Mouse (Mus musculus) MEL (cell line): ENCODE measurements around the gene Rnf123. TPM values are rescaled to one million over a fixed set of nuclear protein-coding genes. Genes with fewer than 3 reads are reported as not detected.

Source experiments
- DNase-seq: peaks from one replicate; pipeline ENCODE4 v3.0.0; 2011; ENCODE audit warnings: low read depth, low spot score
- H3K27ac ChIP-seq: 2 replicates; pipeline ENCODE4 v1.5.1; 2012; ENCODE audit warnings: low read depth, mild to moderate bottlenecking, control low read depth, low read length, moderate library complexity; ENCODE audit not compliant: control insufficient read depth
- H3K27me3 ChIP-seq, 2 experiments: fragments of 150-350 bp in 1 of 2; sonication (generic) in 1 of 2; 2 replicates each; pipeline ENCODE4 v1.6.1; 2012; ENCODE audit warnings: low read length in 2 of 2, mild to moderate bottlenecking in 2 of 2, improper control_type of control experiment in 1 of 2, moderate library complexity in 1 of 2; ENCODE audit not compliant: insufficient read depth in 2 of 2, control insufficient read depth in 1 of 2
- H3K36me3 ChIP-seq, 2 experiments: 2 replicates each; pipeline ENCODE4 v1.6.1; 2012 to 2014; ENCODE audit warnings: low read length in 2 of 2, improper control_type of control experiment in 1 of 2, inconsistent platforms in 1 of 2, mild to moderate bottlenecking in 1 of 2; ENCODE audit not compliant: insufficient read depth in 2 of 2, control insufficient read depth in 1 of 2
- H3K4me1 ChIP-seq, 2 experiments: fragments of 150-350 bp in 1 of 2; sonication (generic) in 1 of 2; 2 replicates each; pipeline ENCODE4 v1.6.1; 2012; ENCODE audit warnings: low read length in 2 of 2, improper control_type of control experiment in 1 of 2, mild to moderate bottlenecking in 1 of 2; ENCODE audit not compliant: insufficient read depth in 2 of 2, control insufficient read depth in 1 of 2
- H3K4me3 ChIP-seq, 2 experiments: fragments of 150-350 bp in 1 of 2; sonication (generic) in 1 of 2; 2 replicates each; pipeline ENCODE4 v1.5.1; 2012; ENCODE audit warnings: low read depth in 2 of 2, low read length in 2 of 2, mild to moderate bottlenecking in 2 of 2, moderate library complexity in 2 of 2, control low read depth in 1 of 2, improper control_type of control experiment in 1 of 2; ENCODE audit not compliant: control insufficient read depth in 1 of 2, insufficient read depth in 1 of 2
- H3K79me2 ChIP-seq: 2 replicates; pipeline ENCODE4 v1.6.1; 2012; ENCODE audit warnings: mild to moderate bottlenecking, low read length, moderate library complexity; ENCODE audit not compliant: control insufficient read depth, poor library complexity, insufficient read depth
- H3K9ac ChIP-seq: 2 replicates; pipeline ENCODE4 v1.6.1; 2012; ENCODE audit warnings: low read depth, mild to moderate bottlenecking, control low read depth, low read length, moderate library complexity; ENCODE audit not compliant: control insufficient read depth, poor library complexity, severe bottlenecking
- H3K9me3 ChIP-seq: fragments of 150-350 bp; sonication (generic); replicated peaks from 2 replicates; pipeline ENCODE4 v1.6.1; 2012; ENCODE audit warnings: mild to moderate bottlenecking, low read length, improper control_type of control experiment, moderate library complexity; ENCODE audit not compliant: insufficient read depth
- CHD1 ChIP-seq: IDR thresholded peaks from 2 replicates; pipeline ENCODE4 v1.6.1; 2012; ENCODE audit warnings: low read depth, mild to moderate bottlenecking, inconsistent platforms, low read length, improper control_type of control experiment
- CHD2 ChIP-seq: IDR thresholded peaks from 2 replicates; pipeline ENCODE4 v1.6.1; 2011; ENCODE audit warnings: low read length, improper control_type of control experiment
- E2F4 ChIP-seq: IDR thresholded peaks from 2 replicates; pipeline ENCODE4 v1.6.1; 2011; ENCODE audit warnings: low read depth, low read length, improper control_type of control experiment, borderline replicate concordance
- KAT2A ChIP-seq: conservative IDR thresholded peaks from 2 replicates; pipeline ENCODE4 v1.6.1; 2012; ENCODE audit warnings: low read depth, low read length, improper control_type of control experiment, inconsistent platforms
- MEF2A ChIP-seq: IDR thresholded peaks from 2 replicates; pipeline ENCODE4 v1.6.1; 2014; ENCODE audit warnings: low read depth, mild to moderate bottlenecking, inconsistent platforms, low read length, improper control_type of control experiment; ENCODE audit not compliant: poor library complexity, insufficient replicate concordance, severe bottlenecking; ENCODE audit errors: extremely low read depth
- MXI1 ChIP-seq: IDR thresholded peaks from 2 replicates; pipeline ENCODE4 v1.6.1; 2011; ENCODE audit warnings: mild to moderate bottlenecking, low read depth, low read length, improper control_type of control experiment
- NELFE ChIP-seq: IDR thresholded peaks from 2 replicates; pipeline ENCODE4 v1.6.1; 2011; ENCODE audit warnings: low read depth, low read length, improper control_type of control experiment
- POLR2AphosphoS2 ChIP-seq: IDR thresholded peaks from 2 replicates; pipeline ENCODE4 v1.6.1; 2011; ENCODE audit warnings: low read length, improper control_type of control experiment
- SMC3 ChIP-seq: IDR thresholded peaks from 2 replicates; pipeline ENCODE4 v1.6.1; 2011; ENCODE audit warnings: low read depth, low read length, improper control_type of control experiment
- TCF12 ChIP-seq: IDR thresholded peaks from 2 replicates; pipeline ENCODE4 v1.6.1; 2014; ENCODE audit warnings: low read depth, mild to moderate bottlenecking, inconsistent platforms, low read length, improper control_type of control experiment, moderate library complexity
- UBTF ChIP-seq: IDR thresholded peaks from 2 replicates; pipeline ENCODE4 v1.6.1; 2012; ENCODE audit warnings: low read depth, mild to moderate bottlenecking, inconsistent platforms, low read length, improper control_type of control experiment, moderate library complexity, borderline replicate concordance; ENCODE audit not compliant: insufficient read depth
- USF2 ChIP-seq, 2 experiments: IDR thresholded peaks; 2 replicates each; pipeline ENCODE4 v1.6.1; 2011 to 2012; ENCODE audit warnings: improper control_type of control experiment in 2 of 2, low read length in 2 of 2, borderline replicate concordance in 1 of 2, inconsistent platforms in 1 of 2, low read depth in 1 of 2, mild to moderate bottlenecking in 1 of 2; ENCODE audit not compliant: insufficient read depth in 1 of 2
- ZC3H11A ChIP-seq: IDR thresholded peaks from 2 replicates; pipeline ENCODE4 v1.6.1; 2012; ENCODE audit warnings: low read depth, mild to moderate bottlenecking, inconsistent platforms, low read length, improper control_type of control experiment
- ZKSCAN1 ChIP-seq: IDR thresholded peaks from 2 replicates; pipeline ENCODE4 v1.6.1; 2012; ENCODE audit warnings: low read depth, mild to moderate bottlenecking, inconsistent platforms, low read length, improper control_type of control experiment, moderate library complexity
- ZMIZ1 ChIP-seq: IDR thresholded peaks from 2 replicates; pipeline ENCODE4 v1.6.1; 2012; ENCODE audit warnings: low read depth, mild to moderate bottlenecking, inconsistent platforms, low read length, improper control_type of control experiment, moderate library complexity
- ZNF384 ChIP-seq: IDR thresholded peaks from 2 replicates; pipeline ENCODE4 v1.6.1; 2012; ENCODE audit warnings: low read depth, mild to moderate bottlenecking, inconsistent platforms, low read length, improper control_type of control experiment
- polyA plus RNA-seq, 2 experiments: library from polyadenylated mRNA; stranded (reverse) in 1 of 2; unstranded in 1 of 2; fragments of >175 nt in 1 of 2; fragments of >200 nt in 1 of 2; gene quantifications; 2 replicates each; pipeline versions ENCODE4 v1.2.1 to v1.2.4; 2012; ENCODE audit warnings: low replicate concordance in 2 of 2, low read depth in 1 of 2; ENCODE audit not compliant: insufficient read length in 2 of 2, insufficient read depth in 1 of 2, missing spikeins in 1 of 2
- total RNA-seq: library from RNA; depleted of rRNA; stranded (reverse); fragments of 300-350 nt; gene quantifications from 2 replicates; pipeline ENCODE4 v1.2.3, GENCODE M21; 2012

Gene Rnf123
- total and polyA plus RNA-seq, 3 experiments, result 28.5 to 74.8 TPM; not detected in 1

- H3K9ac ChIP-seq, result no peak overlapping the region
- no peak overlapping the region for H3K27ac ChIP-seq
- no peak for DNase-seq
- TF ChIP-seq KAT2A (no peak), MEF2A (no peak), ZMIZ1 (no peak), MXI1 (no peak), NELFE (no peak), UBTF (no peak), E2F4 (no peak), CHD1 (no peak), SMC3 (no peak), ZNF384 (no peak), ZKSCAN1 (no peak), USF2 (IDR thresholded peaks at IDR 0.05; ENCODE audit: borderline replicate concordance in 1 of 2, insufficient read depth in 1 of 2, low read depth in 1 of 2, low read length in 2 of 2) (no peak), CHD2 (no peak)
- TF ChIP-seq, all 39 proteins: peak for 0
- H3K9me3 ChIP-seq, result no peaks in the 10 kb centered on the region
- peaks cover 4% of the 10 kb centered on the region for H3K79me2 ChIP-seq
- H3K27me3 ChIP-seq, result no peaks in the 10 kb centered on the region
- no peak overlapping the region for H3K4me3 ChIP-seq
- peaks cover 0 to 6% of the 10 kb centered on the region in 2 experiments; a peak in 1 of 4 replicates for H3K4me1 ChIP-seq
- H3K36me3 ChIP-seq, result peaks cover 0 to 6% of the 10 kb centered on the region in 2 experiments; a peak in 2 of 4 replicates
These were observed 9.8 kb downstream of the Rnf123 start for GRCm38 (mm10) chr9:108073141-108073930.

- Histone ChIP-seq H3K9ac (no peak overlapping the region), H3K36me3 (no peaks in the 10 kb centered on the region; a peak in 1 of 4 replicates), H3K27ac (no peak overlapping the region), H3K9me3 (no peaks in the 10 kb centered on the region), H3K4me3 (no peak overlapping the region), H3K27me3 (no peaks in the 10 kb centered on the region), H3K79me2 (no peaks in the 10 kb centered on the region), H3K4me1 (no peaks in the 10 kb centered on the region)
- no peak for DNase-seq
- TF ChIP-seq TCF12 (no peak), ZC3H11A (no peak), POLR2AphosphoS2 (no peak), USF2 (IDR thresholded peaks at IDR 0.05; ENCODE audit: borderline replicate concordance in 1 of 2, insufficient read depth in 1 of 2, low read depth in 1 of 2, low read length in 2 of 2) (no peak)
These were observed 10.6 kb downstream of the Rnf123 start for GRCm38 (mm10) chr9:108072481-108072924.
